Mouse (Mus musculus): ENCODE data around the gene Flvcr2. TPM values are rescaled to one million over a fixed set of nuclear protein-coding genes. Genes with fewer than 3 reads are reported as not detected.

Flvcr2 gene
- polyA plus RNA-seq, 1 experiment from 2014 or later, result 5.2 TPM

DNA sequence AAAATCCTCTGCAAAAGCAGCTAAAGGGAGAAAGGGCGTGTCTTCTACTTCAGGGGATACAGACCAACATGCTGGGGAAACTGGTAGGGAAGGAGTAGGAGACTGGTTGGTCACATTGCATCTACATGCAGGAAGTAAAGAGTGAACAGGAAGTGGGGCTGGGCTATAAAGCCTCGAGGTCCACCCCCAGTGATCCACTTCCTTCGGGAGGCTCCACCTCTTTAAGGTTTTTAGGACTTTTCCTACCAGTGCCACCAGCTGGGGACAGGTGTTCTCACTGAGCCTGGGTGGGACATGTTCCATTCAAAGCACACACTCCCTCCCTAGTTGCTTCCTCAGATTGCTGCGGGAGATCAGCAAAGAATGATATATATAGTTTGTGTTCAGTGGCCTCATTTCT is 107.5 kb downstream of the Flvcr2 start:
- Histone ChIP-seq H3K36me3 (peaks cover 25% of the 10 kb centered on the region), H3K4me3 (no peak overlapping the region), H3K4me1 (replicated peaks) (no peaks in the 10 kb centered on the region), H3K27me3 (no peaks in the 10 kb centered on the region), H3K27ac (no peak overlapping the region), H3K4me2 (no peak overlapping the region), H3K9me3 (no peaks in the 10 kb centered on the region), H3K9ac (no peak overlapping the region)
- no peak for ATAC-seq (ENCODE audit: low FRiP score)
- 91% methylated on average over 4 of the region's 4 CpGs for WGBS

DNA sequence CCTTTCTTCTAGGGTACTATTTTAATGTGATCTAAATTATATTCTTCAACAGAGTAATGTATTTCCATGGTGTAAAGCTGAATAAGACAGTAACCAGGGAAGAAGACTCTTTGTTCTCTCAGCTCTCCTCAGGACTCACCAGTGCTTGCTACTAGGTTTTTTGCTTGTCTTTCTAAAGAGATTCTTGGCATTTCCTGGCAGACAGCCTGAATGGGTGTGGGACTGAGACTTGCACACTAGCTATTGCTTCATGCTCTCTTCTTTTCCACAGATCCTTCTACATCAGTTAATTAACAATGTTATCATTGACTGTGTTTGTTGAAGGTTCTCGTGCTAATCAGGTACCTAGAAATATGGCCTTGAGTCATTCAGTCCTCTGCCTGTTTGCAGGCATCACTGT is 107.9 kb downstream of the Flvcr2 start:
- 94% methylated on average over 1 of the region's 1 CpGs for WGBS
- Histone ChIP-seq H3K4me1 (replicated peaks) (no peaks in the 10 kb centered on the region), H3K9ac (no peak overlapping the region), H3K36me3 (peaks cover 21% of the 10 kb centered on the region), H3K4me2 (no peak overlapping the region), H3K4me3 (no peak overlapping the region), H3K27ac (no peak overlapping the region), H3K9me3 (no peaks in the 10 kb centered on the region), H3K27me3 (no peaks in the 10 kb centered on the region)
- no peak for ATAC-seq (ENCODE audit: low FRiP score)

DNA sequence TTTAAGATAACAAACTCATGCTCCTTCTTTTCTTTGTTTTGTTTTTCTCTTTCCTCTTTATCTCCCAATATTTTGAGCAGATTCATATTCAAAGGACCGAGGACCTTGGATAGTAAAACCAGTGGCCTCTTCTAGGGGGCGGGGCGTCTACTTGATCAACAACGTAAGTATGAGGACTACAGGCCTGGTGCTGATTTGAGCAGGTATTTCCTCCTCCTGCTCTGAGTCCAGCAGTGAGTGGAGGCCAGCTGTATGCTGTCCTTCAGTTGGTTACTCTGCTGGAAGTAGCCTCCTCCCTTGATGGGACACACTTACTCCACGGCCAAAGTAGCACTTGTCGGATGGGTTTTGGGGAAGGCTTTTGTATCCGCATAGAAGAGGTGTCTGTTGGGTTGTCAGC is 111.0 kb downstream of the Flvcr2 start:
- Histone ChIP-seq H3K36me3 (peaks cover 9% of the 10 kb centered on the region), H3K4me3 (no peak overlapping the region), H3K27ac (no peak overlapping the region), H3K9ac (no peak overlapping the region), H3K9me3 (no peaks in the 10 kb centered on the region), H3K4me2 (no peak overlapping the region), H3K27me3 (no peaks in the 10 kb centered on the region), H3K4me1 (replicated peaks) (peaks cover 5% of the 10 kb centered on the region)
- 96% methylated on average over 7 of the region's 7 CpGs for WGBS
- no peak for ATAC-seq (ENCODE audit: low FRiP score)

DNA sequence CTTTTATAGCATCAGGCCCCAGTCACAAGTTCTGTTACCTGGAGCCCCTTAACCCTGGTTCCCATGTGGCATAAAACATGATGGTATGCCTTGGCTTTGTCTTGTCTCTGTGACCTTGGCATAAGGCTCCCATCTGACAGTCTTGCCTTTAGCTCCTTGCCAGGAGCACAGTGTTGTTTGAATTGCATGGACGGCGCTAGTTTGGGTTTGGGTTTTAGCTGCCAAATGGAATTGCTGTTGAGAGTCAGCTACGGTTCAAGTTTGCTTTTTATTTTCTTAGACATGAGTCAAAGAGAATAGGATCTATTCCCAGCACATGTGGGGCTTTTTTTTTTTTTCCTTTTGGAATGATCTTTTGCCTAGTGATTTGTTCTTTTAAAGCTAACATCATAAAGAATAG is 112.8 kb downstream of the Flvcr2 start:
- no peak overlapping the region for H3K4me3 ChIP-seq
- no peaks in the 10 kb centered on the region for H3K27me3 ChIP-seq
- peaks cover 5% of the 10 kb centered on the region; the same call in 1 of the 2 replicates for H3K36me3 ChIP-seq
- WGBS, result 87% methylated on average over 3 of the region's 3 CpGs
- ATAC-seq (ENCODE audit: low FRiP score), result no peak
- H3K9me3 ChIP-seq, result no peaks in the 10 kb centered on the region
- no peak overlapping the region for H3K27ac ChIP-seq
- H3K4me2 ChIP-seq, result no peak overlapping the region
- H3K4me1 ChIP-seq (replicated peaks), result peaks cover 8% of the 10 kb centered on the region
- H3K9ac ChIP-seq, result no peak overlapping the region

DNA sequence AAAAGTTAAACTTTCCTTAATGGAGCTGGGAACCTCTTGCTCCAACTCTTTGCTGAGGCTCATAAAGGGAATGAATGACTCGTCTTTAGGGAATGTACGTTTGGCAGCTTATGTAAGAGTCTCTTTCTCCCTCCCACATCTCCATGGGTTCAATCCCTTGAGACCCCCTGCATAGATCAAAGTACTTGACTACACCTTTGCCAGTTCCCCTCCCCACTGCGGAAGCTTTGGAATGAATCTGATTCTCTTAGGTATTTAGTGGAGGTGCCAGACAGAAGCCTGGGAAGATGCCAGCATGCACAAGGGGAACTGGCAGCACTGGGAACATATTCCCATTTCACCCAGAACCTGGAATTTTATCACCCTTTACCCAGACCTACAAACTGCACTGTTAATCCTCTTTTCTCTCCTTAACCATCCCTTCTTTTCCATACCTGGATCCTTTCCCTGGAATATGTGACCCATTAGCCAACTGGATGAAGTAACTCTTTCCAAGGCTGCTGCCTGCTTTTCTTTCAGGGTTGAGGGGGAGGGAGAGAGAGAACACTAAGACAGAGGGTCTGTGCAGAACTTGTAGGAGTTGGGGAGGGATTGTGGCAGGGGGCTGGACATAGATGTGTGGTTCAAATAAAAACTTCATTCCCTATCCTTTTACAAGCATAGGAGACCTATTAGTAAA is 113.3 kb downstream of the Flvcr2 start:
- no peaks in the 10 kb centered on the region for H3K9me3 ChIP-seq
- H3K4me2 ChIP-seq, result no peak overlapping the region
- H3K27me3 ChIP-seq, result no peaks in the 10 kb centered on the region
- H3K4me1 ChIP-seq (replicated peaks), result peaks cover 8% of the 10 kb centered on the region
- H3K4me3 ChIP-seq, result no peak overlapping the region
- no peak for ATAC-seq (ENCODE audit: low FRiP score)
- H3K27ac ChIP-seq, result no peak overlapping the region
- 55% methylated on average over 3 of the region's 3 CpGs for WGBS
- H3K36me3 ChIP-seq, result peaks cover 9% of the 10 kb centered on the region
- H3K9ac ChIP-seq, result no peak overlapping the region

DNA sequence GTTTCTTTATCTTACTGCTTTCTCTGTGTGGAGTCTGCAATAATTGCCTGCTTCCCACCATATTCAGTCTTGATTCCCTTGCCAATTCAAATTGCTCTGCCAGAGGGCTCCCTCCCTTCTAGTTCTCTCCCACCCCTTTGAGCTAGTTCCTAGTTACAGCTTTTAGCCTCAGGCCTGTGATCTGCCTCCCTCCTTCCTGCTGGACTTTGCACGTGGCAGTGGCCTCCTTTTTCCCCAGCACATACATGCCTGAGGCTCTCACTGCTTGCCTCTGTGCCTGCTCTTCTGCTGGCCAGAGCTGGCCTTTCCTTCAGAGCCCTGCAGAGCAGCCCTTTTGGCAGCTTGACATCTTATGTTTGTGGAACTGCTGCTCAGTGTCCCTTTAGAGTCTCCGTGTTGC is 116.2 kb downstream of the Flvcr2 start:
- ATAC-seq (ENCODE audit: low FRiP score), result no peak
- H3K27ac ChIP-seq, result no peak overlapping the region
- 42% methylated on average over 2 of the region's 2 CpGs for WGBS

More for the DNA sequence above, 116.2 kb downstream of the Flvcr2 start:
- Histone ChIP-seq H3K4me1 (replicated peaks) (peaks cover 8% of the 10 kb centered on the region), H3K36me3 (peaks cover 8% of the 10 kb centered on the region), H3K4me3 (no peak overlapping the region), H3K27me3 (no peaks in the 10 kb centered on the region), H3K9me3 (no peaks in the 10 kb centered on the region), H3K9ac (no peak overlapping the region), H3K4me2 (no peak overlapping the region)

Small RNA genes within 50 kb of the gene (microRNA-seq; reads per million reads assigned to microRNA genes)
- not detected for gene Gm47285

Other genes starting within 250 kb of the Flvcr2 start
- gene Jdp2, start 147.5 kb upstream of the Flvcr2 start, polyA plus RNA-seq (2015; fragmentation: Nextera tagmentation; extraction: Ambion mirVana), result 0.32 and 0.42 TPM in 2 replicates
- gene Batf, start 59.9 kb upstream of the Flvcr2 start, polyA plus RNA-seq (2015; fragmentation: Nextera tagmentation; extraction: Ambion mirVana), result 1.5 and 1.7 TPM in 2 replicates
- 88.4 and 97.1 TPM in 2 replicates for gene Erg28, start 78.0 kb downstream of the Flvcr2 start, polyA plus RNA-seq (2015; fragmentation: Nextera tagmentation; extraction: Ambion mirVana)
- gene Ttll5, start 78.1 kb downstream of the Flvcr2 start, polyA plus RNA-seq (2015; fragmentation: Nextera tagmentation; extraction: Ambion mirVana), result 12.1 and 14.2 TPM in 2 replicates